Mouse (Mus musculus) kidney, adult 9 months (tissue): ENCODE data around the gene Ptprn2.

Experiments used
- DNase-seq: peaks from one replicate; pipeline ENCODE4 v3.0.0; 2022

Gene Ptprn2

DNA sequence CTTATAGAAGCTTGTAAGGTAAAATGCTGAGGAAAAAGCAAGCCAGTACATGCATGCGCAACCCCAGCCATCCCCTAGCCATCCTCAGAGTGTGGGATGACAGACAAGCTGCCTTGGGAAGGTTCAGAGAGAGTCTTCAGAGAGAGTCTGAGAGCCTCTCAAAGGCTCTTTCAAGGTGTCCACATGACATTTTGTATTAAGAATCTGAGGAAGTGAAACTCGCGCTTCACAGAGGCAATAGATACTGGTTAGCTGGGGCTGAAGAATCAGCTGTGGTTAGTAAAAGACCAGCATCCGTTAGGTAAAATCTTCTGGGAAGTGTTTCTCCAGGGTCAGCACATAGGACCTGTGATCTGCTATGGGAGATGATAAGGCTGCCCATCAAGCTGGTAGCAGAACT lies 110.2 kb downstream of the Ptprn2 start:
- DNase-seq = no peak

DNA sequence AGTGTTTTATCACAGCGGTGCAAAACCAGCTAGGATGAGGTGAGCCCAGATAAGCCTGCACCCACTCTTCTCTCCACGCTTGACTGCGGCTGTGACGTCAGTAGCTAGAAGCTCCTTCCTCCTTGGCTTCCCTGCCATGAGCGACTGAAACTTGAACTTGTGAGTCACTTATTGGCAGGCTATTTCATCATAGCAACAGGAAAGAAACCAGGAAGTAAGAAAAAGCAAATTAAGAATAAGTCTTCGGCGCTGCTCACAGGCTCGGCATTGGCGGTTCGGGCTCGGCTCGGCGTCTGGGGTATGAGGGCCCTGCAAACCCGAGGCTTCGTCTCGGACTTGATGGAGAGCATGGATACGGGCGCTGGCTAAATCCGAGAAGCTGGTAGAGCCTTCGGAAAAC lies 111.5 kb downstream of the Ptprn2 start:
- DNase-seq = no peak

DNA sequence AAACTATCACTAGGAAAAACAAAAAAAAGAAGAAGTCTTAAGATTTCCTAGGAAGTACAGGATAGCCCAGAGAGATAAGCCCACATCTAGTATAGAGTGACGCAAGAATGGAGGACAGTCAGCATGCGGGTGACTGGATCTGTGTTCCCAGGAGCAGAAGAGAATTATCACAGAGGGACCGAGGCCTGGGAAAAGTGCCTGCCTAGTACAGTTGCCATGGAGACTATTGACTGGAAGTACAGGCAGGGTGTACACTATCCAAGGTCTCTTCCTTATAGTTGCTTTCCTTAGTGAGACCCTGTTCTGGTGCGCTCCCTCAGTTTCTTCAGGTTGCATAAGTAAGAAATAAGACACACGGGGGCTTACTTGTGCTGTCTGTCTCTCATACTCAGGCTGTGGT lies 112.2 kb downstream of the Ptprn2 start:
- DNase-seq = no peak

DNA sequence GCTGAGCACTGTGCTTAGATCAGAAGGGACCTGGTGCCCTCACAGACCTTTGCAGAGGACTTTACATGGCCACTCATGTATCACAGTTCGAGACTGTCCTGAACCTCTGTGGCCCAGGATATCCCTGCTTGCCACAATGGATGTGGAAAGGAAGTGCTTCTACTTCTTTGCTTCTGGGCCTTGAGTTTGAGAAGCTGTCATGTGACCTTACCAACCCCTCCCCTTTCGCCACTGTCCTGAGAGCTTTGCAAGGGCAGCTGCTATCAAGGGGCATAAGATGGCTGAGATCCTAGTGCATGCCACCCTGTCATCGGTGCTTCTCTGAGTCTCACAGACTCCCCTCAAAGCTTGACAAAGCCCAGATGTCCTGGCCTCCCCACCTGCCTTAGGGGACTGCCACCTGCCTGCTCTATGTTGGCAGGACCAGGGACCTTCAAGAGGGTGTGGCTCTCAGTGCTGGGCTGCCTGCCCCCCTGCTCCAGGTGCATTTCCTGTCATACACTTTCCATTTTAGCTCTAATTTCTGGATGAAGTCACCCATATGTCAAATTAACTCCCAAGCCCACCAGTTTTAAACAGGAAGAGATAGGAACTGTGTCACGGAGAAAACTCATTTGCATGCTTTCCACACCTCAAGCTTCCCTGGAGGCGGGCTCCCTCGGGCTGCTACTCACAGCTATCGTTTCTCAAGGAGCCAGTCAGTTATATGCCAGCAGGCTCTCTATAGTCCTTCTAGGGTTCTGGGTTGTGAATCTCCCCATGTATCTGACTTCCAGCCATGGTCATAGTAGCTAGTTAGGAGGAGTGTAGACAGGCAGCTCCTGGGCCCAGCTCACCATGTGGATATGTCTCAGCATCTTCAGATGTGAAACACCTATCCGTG lies 112.8 kb downstream of the Ptprn2 start:
- DNase-seq = no peak

DNA sequence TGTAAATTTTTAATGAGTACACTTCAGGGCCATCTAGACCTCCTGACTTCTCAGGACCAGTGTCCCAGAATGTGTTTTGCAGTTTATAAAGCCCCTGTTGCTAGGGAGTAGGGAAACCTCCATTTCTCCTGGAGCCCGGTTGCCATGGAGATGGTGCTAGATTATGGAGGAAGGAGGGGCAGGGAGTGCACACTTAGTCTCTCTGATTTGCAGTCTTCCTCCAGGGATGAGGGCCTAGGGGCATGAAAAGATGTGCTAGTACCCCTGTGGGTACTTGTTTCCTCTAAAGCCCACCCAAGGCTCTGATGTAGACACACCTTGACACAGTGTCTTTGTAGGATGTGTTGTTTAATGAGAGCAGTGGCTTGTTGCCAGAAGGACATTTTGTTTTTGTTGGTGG lies 114.0 kb downstream of the Ptprn2 start:
- DNase-seq = no peak

DNA sequence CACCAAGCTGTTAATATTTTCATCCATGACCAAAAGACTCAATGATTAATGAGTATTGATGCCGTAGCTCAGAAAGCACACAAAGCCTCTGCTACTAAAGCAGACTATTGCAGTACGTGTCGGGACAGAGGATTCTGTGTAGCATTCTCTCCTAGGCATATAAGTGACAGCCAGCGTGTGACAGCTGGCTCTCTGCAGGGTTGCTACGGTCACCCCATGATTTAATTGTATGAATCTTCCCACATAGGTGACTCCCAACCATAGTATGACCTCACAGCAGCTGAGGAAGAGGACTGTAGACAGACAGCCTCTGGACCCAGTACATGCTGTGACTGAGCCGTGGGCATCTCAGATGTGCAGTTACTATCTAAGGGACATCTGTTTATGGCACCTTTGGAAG lies 114.5 kb downstream of the Ptprn2 start:
- no peak for DNase-seq

DNA sequence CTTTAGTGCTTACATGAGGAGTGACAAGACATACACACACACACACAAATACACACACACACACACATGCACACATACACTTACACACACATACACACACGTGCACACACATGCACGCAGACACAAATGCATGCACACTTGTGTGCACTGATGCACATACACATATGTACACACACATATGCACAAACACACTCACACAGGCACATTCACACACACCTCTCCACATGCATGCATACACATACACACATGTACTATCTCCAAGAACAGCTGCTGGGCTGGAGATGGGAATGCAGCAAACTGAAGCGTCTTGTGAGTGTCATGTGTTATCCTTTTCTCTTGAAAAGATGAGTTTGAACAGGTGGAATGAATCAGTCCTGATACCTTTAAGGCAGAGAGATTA lies 115.9 kb downstream of the Ptprn2 start:
- no peak for DNase-seq

DNA sequence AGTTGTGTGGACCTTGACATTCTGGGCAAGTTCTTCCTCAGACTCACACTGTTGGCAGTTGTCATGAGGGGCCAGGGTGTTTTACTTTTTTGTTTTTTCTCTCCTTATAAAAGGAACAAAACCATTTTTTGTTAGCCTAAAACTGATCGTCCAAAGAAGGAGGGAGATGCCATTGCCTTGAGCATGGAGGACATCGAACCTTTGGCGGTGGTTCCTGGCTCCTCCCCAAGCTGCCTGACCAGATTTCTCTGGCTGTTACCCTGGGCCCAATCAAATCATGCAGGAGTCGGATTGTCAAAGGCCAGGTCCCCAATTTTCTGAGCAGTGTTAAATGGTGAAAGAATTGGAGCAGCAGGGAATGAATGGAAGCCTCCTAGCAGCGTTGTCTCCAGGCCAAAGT lies 116.4 kb downstream of the Ptprn2 start:
- DNase-seq = no peak

DNA sequence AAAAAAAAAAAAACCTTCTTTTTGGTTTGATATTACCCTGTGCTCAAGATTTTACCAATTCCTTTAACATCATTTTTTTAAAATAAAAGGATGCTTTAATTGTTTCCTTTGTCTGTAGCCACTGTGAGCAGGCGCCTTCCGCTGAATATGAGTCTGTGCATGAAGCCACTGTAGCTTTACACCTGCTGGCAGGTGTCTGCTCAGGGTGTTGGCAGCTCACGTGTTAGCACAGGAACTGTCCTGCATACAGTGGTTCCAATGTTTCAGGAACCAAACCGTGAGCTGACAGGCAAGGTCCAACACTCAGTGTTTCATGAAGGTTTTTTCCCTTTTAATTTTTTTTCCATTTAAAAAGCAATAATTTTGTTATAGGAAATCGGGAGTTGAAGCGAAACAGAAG lies 123.1 kb downstream of the Ptprn2 start:
- DNase-seq = no peak

DNA sequence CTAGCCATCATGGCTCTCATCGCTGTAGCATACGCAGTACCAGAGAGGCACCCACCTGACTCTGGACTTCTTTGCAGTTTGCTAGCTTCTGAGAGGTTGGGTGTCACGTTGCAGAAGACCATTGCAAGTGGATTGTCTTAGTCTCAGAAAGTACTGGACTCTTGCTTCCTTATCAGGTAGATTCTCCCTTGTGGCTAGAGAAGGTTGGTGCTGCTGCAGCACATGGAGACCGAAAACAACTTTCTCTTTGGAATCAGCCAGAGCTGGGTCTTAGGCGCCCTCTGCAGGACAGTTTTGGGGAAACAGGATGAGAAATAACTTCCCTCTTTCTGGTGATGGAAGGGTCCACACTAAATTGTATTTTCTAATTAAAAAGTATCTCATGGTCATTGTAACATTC lies 134.3 kb downstream of the Ptprn2 start:
- DNase-seq = peak; percentile 72

DNA sequence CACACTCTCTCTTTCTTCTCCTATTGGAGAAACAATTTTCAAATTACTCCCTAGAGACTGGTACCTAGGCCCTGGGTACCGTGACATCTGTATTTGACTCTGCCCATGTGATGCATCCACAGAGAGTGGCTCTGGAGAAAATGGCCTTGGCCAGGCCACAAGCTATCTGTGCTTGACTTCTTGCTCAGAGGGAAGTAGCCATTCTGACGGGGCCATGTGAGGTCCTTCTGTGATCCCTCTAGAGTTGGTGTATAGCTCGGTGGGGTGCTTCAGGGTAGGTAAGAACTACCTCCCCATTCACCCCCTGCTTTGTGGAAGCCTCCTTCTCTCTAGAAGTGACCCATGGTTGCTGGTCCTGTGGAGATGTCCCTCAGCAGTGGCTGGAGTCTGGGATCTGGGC lies 134.8 kb downstream of the Ptprn2 start:
- DNase-seq = no peak

DNA sequence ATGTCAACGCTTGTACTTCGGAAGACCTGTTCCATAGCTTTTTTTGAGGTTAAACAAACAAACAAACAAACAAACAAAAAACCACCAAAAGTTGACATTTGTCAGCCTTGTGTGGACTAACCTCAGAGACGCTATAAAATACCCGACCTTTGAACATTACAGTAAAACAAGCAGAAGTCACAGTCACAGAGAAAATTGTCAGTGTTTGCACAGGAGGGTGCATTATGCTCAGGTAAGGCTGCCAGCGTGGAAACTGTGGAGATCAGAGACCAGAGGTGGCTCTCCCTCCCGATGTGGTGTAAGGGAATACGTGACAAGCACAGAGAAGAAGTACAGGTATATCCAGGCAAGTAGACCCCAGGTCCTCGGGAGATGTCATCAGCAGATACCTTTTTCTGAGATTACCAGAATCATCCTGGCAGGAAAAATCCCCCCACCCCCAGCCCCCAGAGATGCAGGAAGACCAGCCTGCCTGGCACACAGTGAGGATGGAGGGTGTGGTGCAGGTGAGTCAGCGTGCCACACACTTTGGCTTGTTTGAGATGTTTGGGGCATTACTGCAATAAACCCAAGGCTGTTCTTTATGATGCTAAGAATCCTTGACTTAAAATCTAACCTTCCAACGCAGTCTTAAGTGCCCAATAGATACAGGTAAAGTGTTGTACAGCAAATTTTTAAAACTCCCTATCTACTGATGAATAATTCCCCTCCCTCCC lies 136.0 kb downstream of the Ptprn2 start:
- DNase-seq = no peak

DNA sequence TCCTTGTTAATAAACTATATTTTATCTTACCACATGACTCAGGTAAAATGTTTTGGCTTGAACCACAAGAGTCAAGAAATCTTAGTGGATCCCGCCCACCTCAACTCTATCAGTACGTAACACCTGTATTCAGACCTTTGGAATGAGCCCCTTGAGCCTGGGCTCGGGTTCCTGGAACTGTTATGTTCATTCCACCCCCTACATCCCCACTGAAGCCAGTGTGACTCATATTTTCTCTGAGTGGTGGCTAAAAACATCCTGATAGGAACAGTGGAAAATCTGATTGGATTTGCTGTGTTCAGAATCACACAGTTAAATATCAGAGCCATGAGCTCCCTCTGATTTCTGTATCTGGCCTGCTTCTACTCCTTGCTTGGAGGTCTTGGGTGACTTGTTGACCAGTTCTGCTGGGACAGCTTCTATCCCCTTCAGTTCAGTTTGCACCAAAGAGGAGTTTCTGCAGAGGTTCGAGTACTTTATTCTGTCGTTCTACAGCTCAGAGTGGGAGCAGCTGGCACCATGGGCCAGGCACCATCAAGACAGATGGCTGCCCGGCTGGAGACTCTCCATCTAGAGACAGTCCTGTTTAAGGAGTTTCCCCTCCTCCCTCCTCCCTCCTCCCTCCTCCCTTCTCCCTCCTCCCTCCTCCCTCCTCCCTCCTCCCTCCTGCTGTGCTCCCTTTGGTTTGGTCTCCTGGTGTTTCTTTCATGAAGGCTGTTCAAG lies 137.3 kb downstream of the Ptprn2 start:
- no peak for DNase-seq

DNA sequence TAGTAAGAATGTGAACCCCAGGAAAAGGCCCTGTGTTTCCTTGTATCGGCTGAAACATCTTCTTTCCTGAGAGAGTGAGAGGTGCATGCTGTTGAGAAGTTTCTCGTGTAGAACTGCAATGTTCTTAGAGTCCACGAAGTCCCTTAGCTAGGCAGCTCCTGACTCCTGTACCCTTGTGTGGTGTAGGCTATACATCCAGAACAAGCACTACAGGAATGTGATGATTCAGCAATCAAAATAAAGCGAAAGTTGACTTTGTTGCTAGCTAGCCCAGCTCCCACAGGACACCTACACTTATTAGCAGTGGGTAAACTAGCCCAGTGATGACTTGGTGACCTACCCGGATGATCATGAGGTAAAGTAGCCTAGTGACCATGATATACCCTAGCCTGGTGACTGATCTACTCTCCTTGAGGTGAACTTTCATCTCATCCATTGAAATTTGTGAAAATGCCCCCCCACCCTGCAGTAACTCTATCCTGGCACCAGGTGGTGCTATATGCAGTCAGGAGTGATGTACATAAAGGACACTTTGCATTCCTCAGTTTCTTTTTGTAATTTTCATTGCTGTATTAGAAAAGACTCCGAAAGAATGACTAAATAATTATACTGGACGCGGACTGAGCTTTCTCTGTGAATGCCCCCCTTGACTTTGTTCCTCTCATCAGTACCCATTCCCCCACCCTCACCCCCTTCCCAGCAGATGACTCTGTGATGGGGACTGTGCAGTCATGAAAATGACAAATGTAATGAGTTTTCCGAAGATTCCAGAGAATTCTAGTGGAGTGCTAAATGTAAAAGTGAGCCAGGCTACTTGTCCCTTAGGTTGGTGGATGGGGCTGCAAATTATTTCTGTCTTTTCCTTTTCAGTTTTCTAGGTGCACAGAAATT lies 140.1 kb downstream of the Ptprn2 start:
- DNase-seq = peak; percentile 57

DNA sequence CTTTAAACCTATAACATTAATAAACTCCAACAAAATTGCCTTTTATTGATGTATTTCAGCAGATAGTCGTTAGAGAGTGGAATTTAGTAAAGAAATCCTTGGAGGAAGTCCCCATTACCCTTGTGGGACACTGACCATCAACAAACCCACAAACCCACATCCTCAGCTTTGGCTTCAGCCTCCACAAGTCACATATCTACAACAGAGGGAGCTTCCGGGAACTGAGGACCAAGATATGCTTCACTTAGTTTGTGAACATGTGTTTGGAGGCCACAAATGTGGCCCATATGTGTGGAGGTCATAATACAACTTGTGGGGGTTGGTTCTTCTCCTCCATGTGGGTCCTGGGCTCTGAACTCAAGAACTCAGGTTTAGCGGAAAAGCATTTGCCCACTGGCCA lies 143.5 kb downstream of the Ptprn2 start:
- DNase-seq = no peak

DNA sequence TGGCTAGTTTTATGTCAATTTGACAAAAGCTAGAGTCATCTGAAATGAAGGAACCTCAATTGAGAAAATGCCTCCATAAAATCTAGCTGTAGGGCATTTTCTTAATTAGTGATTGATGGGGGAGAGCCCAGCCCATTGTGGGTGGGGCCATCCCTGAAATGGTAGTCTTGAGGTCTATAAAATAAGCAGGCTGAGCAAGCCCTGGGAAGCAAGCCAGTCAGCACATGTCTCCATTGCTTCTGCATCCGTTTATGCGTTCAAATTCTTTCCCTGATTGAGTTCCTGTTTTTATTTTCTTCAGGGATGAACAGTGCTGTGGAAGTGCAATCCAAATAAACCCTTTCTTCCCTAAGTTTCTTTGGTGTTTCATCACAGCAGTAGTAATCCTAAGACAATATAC lies 152.0 kb downstream of the Ptprn2 start:
- DNase-seq = no peak

DNA sequence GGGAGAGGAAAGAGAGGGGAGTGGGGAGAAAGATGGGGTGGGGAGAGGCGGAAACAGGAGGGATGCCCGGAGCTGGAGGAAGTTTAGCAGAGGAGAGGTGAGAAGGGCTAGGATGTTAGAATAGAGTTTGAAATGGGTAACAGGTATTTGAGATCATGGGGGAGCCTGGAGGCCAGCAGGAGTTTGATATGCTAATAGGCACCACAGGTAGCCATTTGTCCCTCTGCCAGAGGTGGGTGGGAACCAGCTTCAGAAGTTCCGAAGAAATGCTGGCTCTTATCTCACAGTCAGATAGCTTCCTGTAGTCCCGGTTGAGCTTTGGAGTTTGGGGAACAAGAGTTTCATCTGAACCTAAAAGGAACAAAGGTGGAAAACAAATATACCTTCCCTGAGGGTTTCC lies 155.4 kb downstream of the Ptprn2 start:
- no peak for DNase-seq

DNA sequence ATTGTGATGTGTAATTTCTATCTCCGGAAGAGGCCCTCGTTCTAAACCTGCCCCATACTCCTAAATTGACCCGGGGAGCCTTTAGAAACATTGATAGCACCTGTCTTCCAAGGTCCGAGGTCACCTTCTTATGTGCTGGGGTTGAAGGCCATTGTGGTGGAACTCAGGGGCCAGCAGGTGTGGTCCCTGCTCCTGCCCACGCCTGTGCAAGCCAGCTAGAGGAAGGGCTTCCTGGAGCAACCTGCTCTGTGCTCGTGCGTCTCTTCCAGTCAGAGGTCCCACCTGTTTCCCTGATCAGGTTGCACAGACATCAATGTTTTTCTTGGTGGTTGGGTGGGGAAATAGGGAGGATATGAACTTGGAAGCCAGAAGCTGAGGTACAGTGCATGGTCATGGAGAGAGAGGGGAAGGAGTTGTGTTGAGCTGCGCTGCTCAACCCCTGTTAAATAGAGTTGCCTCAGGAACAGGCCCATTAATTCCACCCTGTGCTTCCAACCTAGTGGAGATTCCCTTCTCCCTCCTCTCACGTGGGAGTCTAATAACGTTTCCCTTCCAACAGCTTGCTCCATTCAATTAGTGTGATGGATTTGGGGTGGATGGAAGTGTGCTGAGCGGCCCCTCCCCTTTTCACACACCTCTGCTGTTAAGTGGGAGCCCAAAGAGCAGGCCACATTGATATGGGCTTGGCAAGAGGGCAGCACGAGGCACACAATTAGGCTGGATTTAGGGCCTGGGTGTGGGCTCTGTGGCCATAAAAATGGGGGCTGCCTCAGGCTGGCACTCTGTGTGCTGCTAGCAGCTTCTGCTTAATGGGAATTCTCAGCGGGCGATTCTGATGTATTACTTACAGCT lies 156.0 kb downstream of the Ptprn2 start:
- no peak for DNase-seq

DNA sequence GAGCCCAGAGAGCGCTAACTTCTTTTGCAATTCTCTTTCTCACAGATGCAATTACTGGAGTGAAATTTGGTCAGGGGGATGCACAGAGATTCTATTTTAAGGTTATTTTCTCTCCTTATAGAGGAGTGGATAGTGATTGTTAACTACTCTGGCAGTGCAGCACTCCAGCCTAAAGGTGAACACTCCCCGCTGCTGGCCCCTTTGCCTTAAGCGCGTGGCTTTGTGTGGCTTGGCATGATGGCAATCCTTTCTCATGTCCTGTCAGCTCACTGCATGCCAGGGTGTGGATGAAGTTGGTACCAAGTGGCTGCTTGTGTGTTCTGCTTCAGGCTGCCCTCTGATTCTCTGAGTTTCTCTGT lies 156.7 kb downstream of the Ptprn2 start:
- no peak for DNase-seq

DNA sequence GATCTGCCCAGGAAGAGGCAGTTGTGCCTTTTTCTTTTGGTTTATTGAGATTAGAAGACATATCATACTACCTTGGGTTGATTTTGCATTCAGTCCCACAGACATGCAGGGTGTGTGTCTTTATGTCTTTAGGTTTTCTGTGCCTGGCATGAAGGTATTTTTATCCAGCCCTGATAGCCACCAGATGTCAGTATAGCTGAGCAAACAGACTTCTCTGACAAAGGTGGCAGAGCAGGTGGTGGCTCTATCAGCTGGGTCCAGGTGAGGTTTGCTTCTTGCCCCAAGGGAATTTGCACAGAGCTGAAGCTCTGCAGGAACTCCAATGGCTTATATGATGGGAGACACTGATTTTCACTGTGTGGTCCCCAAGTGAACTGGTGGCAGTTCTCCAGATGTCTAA lies 161.3 kb downstream of the Ptprn2 start:
- peak; percentile 7 for DNase-seq

DNA sequence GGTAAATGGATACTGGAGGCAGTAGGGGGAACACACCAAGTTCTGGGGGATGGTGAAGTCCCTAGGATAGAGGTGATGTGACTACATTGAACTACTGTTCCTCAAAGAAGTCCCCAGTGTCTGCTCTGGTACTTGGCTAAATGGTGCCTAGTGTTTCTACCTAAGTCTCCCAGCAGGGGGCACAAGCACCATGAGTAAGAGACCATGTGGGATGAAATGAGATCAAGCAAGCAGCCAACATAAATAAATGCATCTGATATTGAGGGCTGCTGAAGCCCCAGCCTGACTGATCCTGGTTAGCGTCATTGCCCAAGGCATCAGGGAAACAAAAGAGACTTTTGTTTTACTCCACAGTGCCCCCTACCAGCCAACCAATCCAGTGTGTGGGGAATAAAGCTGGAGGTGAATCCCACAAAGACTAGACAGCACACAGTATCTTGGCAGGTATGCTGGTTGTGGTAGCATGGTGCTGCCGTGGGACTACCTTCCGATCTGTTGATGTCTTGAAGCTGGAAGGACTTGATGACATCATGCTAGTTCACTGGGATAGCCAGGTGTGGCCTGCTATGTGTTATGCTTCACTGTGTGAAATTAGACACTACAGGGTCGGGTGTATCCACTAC lies 163.2 kb downstream of the Ptprn2 start:
- peak; percentile 44 for DNase-seq
